Mouse (Mus musculus) heart, embryonic 13.5 days (tissue): ENCODE data around the gene Ndufs6. TPM values are rescaled to one million over a fixed set of nuclear protein-coding genes. Genes with fewer than 3 reads are reported as not detected.

Source experiments
- ATAC-seq: fragments of 200-750 bp; cut with Nextera tagmentation; 2 replicates; pipeline ENCODE4 v1.8.0; 2017; ENCODE audit warnings: moderate TSS enrichment; ENCODE audit not compliant: insufficient number of reproducible peaks, low FRiP score, low TSS enrichment; ENCODE audit errors: extremely low read depth
- H3K27ac ChIP-seq: fragments of 300-500 bp; sonication (generic); replicated peaks from 2 replicates; pipeline ENCODE4 v1.5.1; 2015; ENCODE audit warnings: moderate library complexity, mild to moderate bottlenecking, inconsistent platforms
- H3K27me3 ChIP-seq: fragments of 300-500 bp; sonication (generic); replicated peaks from 2 replicates; pipeline ENCODE4 v1.6.1; 2015; ENCODE audit warnings: mild to moderate bottlenecking, inconsistent platforms
- H3K36me3 ChIP-seq: fragments of 300-500 bp; sonication (generic); 2 replicates; pipeline ENCODE4 v1.6.1; 2015; ENCODE audit warnings: mild to moderate bottlenecking, inconsistent platforms
- H3K4me1 ChIP-seq: fragments of 300-500 bp; sonication (generic); 2 replicates; pipeline ENCODE4 v1.6.1; 2015; ENCODE audit warnings: inconsistent platforms
- H3K4me2 ChIP-seq: fragments of 300-500 bp; sonication (generic); 2 replicates; pipeline ENCODE4 v1.6.1; 2015; ENCODE audit warnings: inconsistent platforms, mild to moderate bottlenecking, moderate library complexity
- H3K4me3 ChIP-seq: fragments of 300-500 bp; sonication (generic); 2 replicates; pipeline ENCODE4 v1.5.1; 2015; ENCODE audit warnings: moderate library complexity, mild to moderate bottlenecking, inconsistent platforms
- H3K9ac ChIP-seq: fragments of 300-500 bp; sonication (generic); 2 replicates; pipeline ENCODE4 v1.6.1; 2015; ENCODE audit warnings: inconsistent platforms, mild to moderate bottlenecking, moderate library complexity
- H3K9me3 ChIP-seq: fragments of 300-500 bp; sonication (generic); 2 replicates; pipeline ENCODE4 v1.6.1; 2016; ENCODE audit warnings: inconsistent platforms
- WGBS: fragments of 180-500 bp; shearing (Covaris S2); methylation state at CpG from one replicate; pipeline ENCODE4 v1.1.7; 2015; ENCODE audit warnings: mixed read lengths; 5-methylcytosine and 5-hydroxymethylcytosine counted together
- polyA plus RNA-seq: library from polyadenylated mRNA; unstranded; fragments of >200 nt; fragmentation: Nextera tagmentation; extraction: Ambion mirVana; gene quantifications from 2 replicates; pipeline ENCODE4 v1.2.1, GENCODE M21; 2015

Gene Ndufs6
- polyA plus RNA-seq, 1 experiment from 2014 or later: 642 TPM

DNA sequence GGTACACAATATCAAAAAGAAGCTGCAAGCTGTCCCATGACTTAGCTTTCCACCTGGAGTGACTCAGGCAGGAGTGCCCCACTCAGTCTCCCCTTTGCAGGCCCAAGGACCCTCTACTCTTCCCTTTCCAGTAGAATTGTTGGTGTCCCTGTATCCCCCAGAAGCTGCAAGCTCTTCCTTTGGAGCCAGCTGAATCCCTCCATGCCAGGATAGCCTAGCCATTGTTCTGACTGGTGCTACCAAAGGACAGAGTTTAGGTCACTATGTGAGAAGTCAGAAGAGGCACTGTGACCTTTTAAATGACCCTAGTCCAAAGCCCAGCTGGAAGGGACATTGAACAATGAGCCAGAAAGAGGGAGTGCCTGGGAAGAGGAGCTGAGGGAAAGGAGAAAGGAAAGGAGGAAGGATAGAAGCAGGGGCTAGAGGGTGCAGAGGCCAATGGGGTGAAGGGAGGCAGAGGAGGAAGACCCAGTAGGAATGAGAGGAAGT, 55.5 kb downstream of the Ndufs6 start:
- Histone ChIP-seq H3K27ac (peak overlapping the region; percentile 77), H3K9me3 (no peaks in the 10 kb centered on the region), H3K4me1 (peaks cover 97% of the 10 kb centered on the region), H3K36me3 (peaks cover 10% of the 10 kb centered on the region; the same call in 1 of the 2 replicates), H3K4me2 (no peak overlapping the region), H3K4me3 (no peak overlapping the region), H3K9ac (no peak overlapping the region; the same call in 1 of the 2 replicates), H3K27me3 (peaks cover 74% of the 10 kb centered on the region)
- no peak for ATAC-seq

DNA sequence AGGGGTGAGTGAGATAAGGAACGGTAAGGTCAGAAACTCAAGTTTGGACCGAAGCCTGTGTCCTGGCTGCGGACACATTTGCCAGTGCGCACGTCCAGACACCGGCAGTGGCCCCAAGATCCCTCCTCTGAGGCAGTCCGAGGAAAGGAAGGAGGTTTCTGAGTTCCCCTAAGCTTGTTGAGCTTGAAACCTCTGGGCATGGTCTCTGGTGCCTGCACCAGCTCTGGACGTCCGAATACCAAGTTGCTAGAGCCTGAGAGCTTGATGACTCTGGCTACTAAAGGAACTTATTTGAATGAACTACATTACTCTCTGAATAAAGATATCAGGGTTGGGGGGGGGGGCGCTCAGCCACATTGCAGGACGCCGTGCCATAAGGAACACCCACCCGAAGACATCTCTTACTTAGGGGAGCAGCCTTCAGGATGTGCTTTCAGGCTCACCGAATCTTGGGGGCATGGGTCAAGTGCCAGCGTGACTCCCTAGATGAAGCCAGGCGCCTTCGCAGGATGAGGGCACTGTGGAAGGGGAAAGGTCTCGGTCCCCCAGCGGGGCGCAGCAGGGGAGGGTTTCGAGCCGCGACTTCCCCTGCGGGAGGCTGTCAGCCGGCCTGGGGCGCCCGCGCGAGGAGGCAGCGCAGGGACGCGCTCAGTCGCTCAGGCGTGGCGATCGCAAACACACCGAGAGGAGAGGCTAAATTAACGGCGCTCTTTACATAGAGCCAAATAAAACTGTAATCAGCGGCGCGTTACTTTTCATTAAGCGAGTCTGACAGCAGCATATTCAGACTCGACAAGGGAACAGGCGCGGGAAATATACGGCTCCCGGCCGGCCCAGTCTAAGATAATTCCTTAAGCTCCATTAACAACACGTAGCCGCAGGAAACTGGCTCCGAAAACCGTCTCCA, 56.8 kb downstream of the Ndufs6 start:
- peaks cover 87% of the 10 kb centered on the region for H3K27me3 ChIP-seq
- H3K4me2 ChIP-seq: peak overlapping the region; percentile 74
- peak overlapping the region; percentile 77 for H3K27ac ChIP-seq
- H3K9me3 ChIP-seq: no peaks in the 10 kb centered on the region
- H3K4me1 ChIP-seq: peaks cover 97% of the 10 kb centered on the region
- H3K4me3 ChIP-seq: peak overlapping the region; percentile 45
- no peak for ATAC-seq
- H3K9ac ChIP-seq: peak overlapping the region; percentile 83
- peaks cover 18% of the 10 kb centered on the region for H3K36me3 ChIP-seq
- 1% methylated on average over 53 of the region's 53 CpGs for WGBS

DNA sequence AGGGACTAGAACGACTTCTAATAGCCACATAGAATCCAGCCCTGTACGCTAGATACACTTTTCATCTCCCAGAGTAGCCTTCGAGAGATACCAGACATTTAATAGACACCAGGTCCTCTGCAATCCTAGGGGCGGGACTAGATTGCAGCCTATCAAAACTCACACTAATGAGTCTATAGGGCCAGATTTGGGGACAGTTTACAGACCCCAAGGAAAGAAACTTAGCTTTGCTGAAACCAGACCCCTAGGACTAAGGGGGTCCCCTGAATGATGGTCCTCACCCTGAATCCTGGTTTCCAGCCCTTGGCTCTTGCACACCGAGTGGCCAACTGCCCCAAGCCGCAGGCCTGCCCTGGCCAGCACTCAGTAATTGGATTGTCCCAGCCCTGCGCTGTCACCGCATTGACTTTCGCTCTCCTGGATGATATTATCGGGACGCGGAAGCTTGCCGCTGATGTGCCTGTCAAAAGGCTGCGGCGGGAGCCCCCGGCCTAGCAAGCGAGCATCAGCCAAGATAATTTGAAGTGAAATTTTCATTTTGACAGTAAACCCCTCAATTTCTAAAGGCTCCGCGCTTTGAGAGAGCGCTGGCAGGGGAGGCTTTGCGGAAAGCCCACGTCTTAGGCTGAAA, 57.8 kb downstream of the Ndufs6 start:
- Histone ChIP-seq H3K36me3 (peaks cover 22% of the 10 kb centered on the region), H3K9me3 (no peaks in the 10 kb centered on the region), H3K27ac (peak overlapping the region; percentile 77), H3K27me3 (peaks cover 93% of the 10 kb centered on the region), H3K4me2 (peak overlapping the region; percentile 74), H3K4me3 (peak overlapping the region; percentile 45), H3K4me1 (peaks cover 95% of the 10 kb centered on the region), H3K9ac (peak overlapping the region; percentile 83)
- no peak for ATAC-seq
- 6% methylated on average over 22 of the region's 22 CpGs for WGBS

DNA sequence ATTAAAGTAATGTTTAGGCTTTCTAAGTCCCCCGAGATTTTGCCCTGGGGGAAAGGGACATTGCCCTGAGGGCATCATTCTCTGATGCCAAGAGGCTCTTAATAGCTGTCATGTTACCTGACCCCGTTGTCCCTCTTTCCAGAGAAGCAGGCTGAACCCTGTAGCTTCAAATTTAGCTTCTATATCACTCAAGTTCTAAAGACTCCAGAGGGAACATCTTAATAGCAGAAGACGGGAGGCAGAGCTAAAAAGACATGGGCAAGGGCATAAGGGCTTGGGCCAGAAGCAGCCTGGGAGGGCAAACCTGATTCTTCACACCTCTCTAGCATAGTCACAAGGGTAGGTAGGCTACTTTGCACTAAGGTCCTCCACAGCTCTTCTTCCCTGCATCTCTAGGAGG, 58.5 kb downstream of the Ndufs6 start:
- Histone ChIP-seq H3K4me1 (peaks cover 97% of the 10 kb centered on the region), H3K36me3 (peaks cover 27% of the 10 kb centered on the region), H3K27ac (peak overlapping the region; percentile 77), H3K4me2 (peak overlapping the region; percentile 74; the same call in 1 of the 2 replicates), H3K4me3 (no peak overlapping the region), H3K9ac (peak overlapping the region; percentile 83), H3K27me3 (peaks cover 99% of the 10 kb centered on the region), H3K9me3 (no peaks in the 10 kb centered on the region)
- ATAC-seq: no peak
- WGBS: 34% methylated on average over 3 of the region's 3 CpGs

Other genes starting within 250 kb of the Ndufs6 start
- 45.9 and 50.1 TPM in 2 replicates for gene Irx4, start 68.1 kb downstream of the Ndufs6 start, polyA plus RNA-seq
- 152 and 174 TPM in 2 replicates for gene Mrpl36, start within 50 bp of the Ndufs6 start, polyA plus RNA-seq
- 16.0 and 19.0 TPM in 2 replicates for gene Lpcat1, start 138.7 kb upstream of the Ndufs6 start, polyA plus RNA-seq
- gene Slc6a3, start 208.2 kb upstream of the Ndufs6 start, polyA plus RNA-seq: 0.20 TPM in 1 of 2 replicates, not detected in the other